ENCODE assay signal across 10 mouse cellular contexts in genomic region chr7:49267621-49268325, GRCm38 (mm10).
A peak's percentile ranks its signal among the peaks of the same experiment; 100 is the strongest.
DNase-seq lines count a peak whose midpoint lies in the region; ATAC-seq lines count a peak whose summit lies in the region.
"Had no signal": no experiment of that assay in that cellular context is flagged by ENCODE, and none has a peak within 500 bp of the region (broad histone marks: within the 10 kb centered on the region; RNA-seq: fewer than 3 reads in every experiment).

No protein-coding gene starts in this region.

- H3K9ac ChIP-seq in forebrain, embryonic 13.5 days: no peak overlapping the region
- no peak overlapping the region for H3K9ac ChIP-seq in forebrain, embryonic 12.5 days
- H3K9ac ChIP-seq: lung, embryonic 15.5 days had no signal

- peak overlapping the region; percentile 72; the same call in 1 of the 2 replicates for H3K27ac ChIP-seq in forebrain, embryonic 13.5 days
- H3K27ac ChIP-seq in forebrain, embryonic 12.5 days: no peak overlapping the region
- H3K27ac ChIP-seq: lung, embryonic 15.5 days had no signal

- H3K4me3 ChIP-seq in forebrain, embryonic 13.5 days: no peak overlapping the region
- H3K4me3 ChIP-seq in forebrain, embryonic 12.5 days (replicated peaks): no peak overlapping the region
- H3K4me3 ChIP-seq: lung, embryonic 15.5 days had no signal

- H3K36me3 ChIP-seq in forebrain, embryonic 13.5 days (ENCODE audit: poor library complexity, severe bottlenecking): no peaks in the 10 kb centered on the region
- H3K36me3 ChIP-seq in forebrain, embryonic 12.5 days (replicated peaks): no peaks in the 10 kb centered on the region
- H3K36me3 ChIP-seq: lung, embryonic 15.5 days had no signal

- peak; percentile 34; the same call in 1 of the 2 replicates for ATAC-seq in forebrain, embryonic 13.5 days
- no peak for ATAC-seq in forebrain, embryonic 12.5 days (ENCODE audit: low FRiP score)
- ATAC-seq: intestine, embryonic 16.5 days had no signal

- peaks cover 7% of the 10 kb centered on the region; the same call in 1 of the 2 replicates for H3K4me1 ChIP-seq in forebrain, embryonic 13.5 days
- peaks cover 2% of the 10 kb centered on the region for H3K4me1 ChIP-seq in forebrain, embryonic 12.5 days

- H3K27me3 ChIP-seq in forebrain, embryonic 13.5 days: peaks cover 5% of the 10 kb centered on the region; the same call in 1 of the 2 replicates
- H3K27me3 ChIP-seq in forebrain, embryonic 12.5 days: peaks cover 6% of the 10 kb centered on the region; the same call in 1 of the 2 replicates
- H3K27me3 ChIP-seq: lung, embryonic 15.5 days had no signal

- H3K9me3 ChIP-seq in forebrain, embryonic 13.5 days (replicated peaks): no peaks in the 10 kb centered on the region
- H3K9me3 ChIP-seq in forebrain, embryonic 12.5 days: no peaks in the 10 kb centered on the region
- H3K9me3 ChIP-seq: lung, embryonic 15.5 days had no signal

- 85% methylated on average over 12 of the region's 12 CpGs for WGBS in forebrain, embryonic 13.5 days
- 85% methylated on average over 12 of the region's 12 CpGs for WGBS in forebrain, embryonic 12.5 days

- peak; percentile 76 for DNase-seq in layer of hippocampus, adult 9-11 months
- no peak for DNase-seq in layer of hippocampus, postnatal 14 days (ENCODE audit: low spot score in 2 of 2)
- peak; percentile 63 to 78 for DNase-seq in left cerebral cortex, adult 18-20 months (ENCODE audit: low spot score in 2 of 2)
- peak; percentile 75 for DNase-seq in skeletal muscle tissue, adult 2 months (ENCODE audit: low read depth, low spot score)
- DNase-seq in adipocyte (ENCODE audit: low spot score): no peak
- DNase-seq in thymus, postnatal 10 days (ENCODE audit: low spot score in 2 of 2): no peak

- no peak overlapping the region for H3K4me2 ChIP-seq in forebrain, embryonic 13.5 days
- no peak overlapping the region for H3K4me2 ChIP-seq in forebrain, embryonic 12.5 days
- H3K4me2 ChIP-seq: lung, embryonic 15.5 days had no signal

Comparison
In these comparisons a context has a peak if more than half of its experiments do, and no peak if none do; other contexts are left out.
1. DNase-seq: peak in layer of hippocampus, adult 9-11 months (single experiment), left cerebral cortex, adult 18-20 months (2 of 2) and skeletal muscle tissue, adult 2 months (single experiment); none in layer of hippocampus, postnatal 14 days (0 of 2), adipocyte (single experiment) and thymus, postnatal 10 days (0 of 2).